Mouse (Mus musculus): ENCODE data around the gene Pes1. TPM values are rescaled to one million over a fixed set of nuclear protein-coding genes. Genes with fewer than 3 reads are reported as not detected.
A peak's percentile ranks its signal among the peaks of the same experiment; 100 is the strongest.

Pes1 gene
- polyA plus RNA-seq (2015; fragmentation: Nextera tagmentation; extraction: Ambion mirVana), result 55.2 and 57.5 TPM in 2 replicates

DNA sequence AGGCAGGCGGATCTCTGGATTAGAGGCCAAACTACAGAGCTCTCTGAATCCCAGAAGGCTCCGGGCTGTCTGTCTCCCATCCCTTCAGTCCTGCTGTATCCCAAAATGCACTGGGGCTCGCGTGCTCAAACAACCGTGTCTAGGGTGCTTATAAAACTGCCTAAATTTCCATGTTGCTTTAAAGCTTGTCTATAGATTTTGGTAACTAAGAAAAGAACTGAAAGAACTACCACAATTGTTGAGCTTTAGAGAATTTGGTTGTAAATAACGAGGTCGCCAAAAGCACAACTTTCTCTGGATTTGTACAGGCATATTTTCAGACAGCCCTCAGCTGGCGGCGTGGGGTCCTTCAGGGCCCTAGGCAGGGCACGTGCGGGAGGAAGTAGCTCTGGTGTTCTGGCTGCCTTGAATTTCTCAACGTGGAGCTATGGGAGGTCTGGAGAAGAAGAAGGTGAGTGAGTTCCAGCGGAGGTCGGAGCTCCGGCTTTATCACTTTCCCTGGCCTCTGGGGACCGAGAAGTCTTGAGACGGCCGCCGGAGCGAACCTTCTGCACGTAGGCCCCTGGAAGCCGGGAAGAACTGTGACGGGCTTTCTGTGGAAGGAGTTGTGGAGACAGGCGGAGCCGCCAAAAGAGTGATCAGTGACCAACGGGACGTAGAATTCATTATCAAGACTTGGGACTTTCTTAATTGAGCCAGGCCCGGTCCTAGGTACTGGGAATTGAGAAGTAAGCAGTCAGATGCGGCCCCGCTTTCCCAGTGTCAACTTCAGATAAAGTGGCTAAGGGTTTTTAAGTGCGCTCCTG lies at the start of gene Pes1:
Gene Pes1, plus strand, starts transcription at position 366 of the 806 bp plus-strand sequence.
- ATAC-seq (ENCODE audit: low FRiP score, low read depth), result peak; percentile 94
- Histone ChIP-seq H3K4me2 (peak within 1 kb of the TSS; percentile 88), H3K27me3 (no peaks in the 10 kb centered on the region), H3K27ac (replicated peaks) (peak within 1 kb of the TSS; percentile 76), H3K36me3 (peaks cover 4% of the 10 kb centered on the region; the same call in 1 of the 2 replicates), H3K9ac (peak within 1 kb of the TSS; percentile 82), H3K4me3 (peak within 1 kb of the TSS; percentile 95), H3K4me1 (replicated peaks) (peaks cover 25% of the 10 kb centered on the region), H3K9me3 (no peaks in the 10 kb centered on the region)
- under 1% methylated on average over 31 of the region's 31 CpGs for WGBS

DNA sequence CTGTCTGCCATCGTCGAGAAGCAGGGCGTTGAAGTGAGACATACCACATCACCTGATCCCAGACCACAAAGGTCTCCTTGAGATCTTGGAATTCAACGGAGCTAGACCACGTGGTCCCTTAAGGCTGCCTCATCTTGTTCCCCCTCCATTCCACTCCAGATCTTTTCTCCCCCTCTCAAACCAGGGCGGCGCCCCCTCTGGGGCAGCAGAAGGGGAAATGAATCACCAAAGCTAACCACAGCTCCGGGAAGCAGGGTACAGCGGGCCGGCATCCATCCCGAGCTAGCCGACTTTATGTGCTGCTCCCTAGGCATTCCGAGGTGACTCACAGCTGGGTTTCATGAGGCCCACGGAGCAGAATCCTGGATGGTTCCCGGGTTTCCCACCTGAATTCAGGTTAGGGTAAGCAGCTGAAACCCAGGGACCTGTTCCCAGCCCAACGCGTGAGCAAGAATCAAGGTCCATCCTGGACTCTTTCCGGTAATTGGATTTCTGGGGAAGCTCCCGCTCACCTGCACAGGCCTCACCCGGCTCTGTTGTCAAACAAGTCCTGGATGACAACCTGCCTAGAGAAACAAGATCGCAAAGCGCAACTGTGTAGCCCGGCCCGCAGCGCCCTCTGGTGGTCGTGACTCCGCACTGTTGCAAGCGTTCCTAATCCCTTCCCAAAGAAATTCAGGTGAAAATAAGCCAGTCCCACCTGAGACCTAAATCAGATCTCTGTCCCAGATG lies 49.5 kb upstream of the Pes1 start, which contains the start of gene Slc35e4:
Gene Slc35e4, minus strand, starts transcription at position 556 of the 732 bp plus-strand sequence.
- ATAC-seq (ENCODE audit: low FRiP score, low read depth), result peak; percentile 77

DNA sequence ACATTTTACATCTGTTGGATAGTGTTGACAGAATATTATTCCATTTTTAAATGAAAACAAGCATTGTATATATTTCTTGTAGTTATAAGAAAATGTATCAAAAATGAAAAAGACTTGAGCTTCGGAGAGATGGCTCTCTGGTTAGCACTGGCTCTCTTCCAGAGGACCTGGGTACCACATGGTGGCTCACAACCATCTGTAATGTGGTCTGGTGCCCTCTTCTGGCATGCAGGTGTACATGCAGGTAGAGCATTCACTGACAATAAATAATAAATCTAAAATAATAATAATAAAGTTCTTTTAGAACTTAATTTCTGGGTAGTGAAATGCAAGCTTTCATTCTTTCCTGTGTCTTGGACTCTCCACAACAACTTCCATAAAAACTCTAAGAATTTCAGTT lies 45.0 kb upstream of the Pes1 start:
- H3K36me3 ChIP-seq, result peaks cover 6% of the 10 kb centered on the region; the same call in 1 of the 2 replicates
- peaks cover 11% of the 10 kb centered on the region; the same call in 1 of the 2 replicates for H3K4me1 ChIP-seq (replicated peaks)
- no peak for ATAC-seq (ENCODE audit: low FRiP score, low read depth)
- H3K27me3 ChIP-seq, result no peaks in the 10 kb centered on the region
- no peaks in the 10 kb centered on the region for H3K9me3 ChIP-seq
- 65% methylated on average over 1 of the region's 1 CpGs for WGBS
- H3K27ac ChIP-seq (replicated peaks), result no peak overlapping the region
- no peak overlapping the region for H3K9ac ChIP-seq
- no peak overlapping the region for H3K4me2 ChIP-seq
- no peak overlapping the region for H3K4me3 ChIP-seq

More for the DNA sequence above, 49.5 kb upstream of the Pes1 start, which contains the start of gene Slc35e4:
- H3K9me3 ChIP-seq, result no peaks in the 10 kb centered on the region
- no peaks in the 10 kb centered on the region for H3K27me3 ChIP-seq
- H3K4me2 ChIP-seq, result peak within 1 kb of the TSS; percentile 74
- H3K9ac ChIP-seq, result peak within 1 kb of the TSS; percentile 53
- peaks cover 47% of the 10 kb centered on the region for H3K4me1 ChIP-seq (replicated peaks)
- peak within 1 kb of the TSS; percentile 54 for H3K4me3 ChIP-seq
- under 1% methylated on average over 28 of the region's 28 CpGs for WGBS
- H3K27ac ChIP-seq (replicated peaks), result peak within 1 kb of the TSS; percentile 72
- H3K36me3 ChIP-seq, result no peaks in the 10 kb centered on the region

DNA sequence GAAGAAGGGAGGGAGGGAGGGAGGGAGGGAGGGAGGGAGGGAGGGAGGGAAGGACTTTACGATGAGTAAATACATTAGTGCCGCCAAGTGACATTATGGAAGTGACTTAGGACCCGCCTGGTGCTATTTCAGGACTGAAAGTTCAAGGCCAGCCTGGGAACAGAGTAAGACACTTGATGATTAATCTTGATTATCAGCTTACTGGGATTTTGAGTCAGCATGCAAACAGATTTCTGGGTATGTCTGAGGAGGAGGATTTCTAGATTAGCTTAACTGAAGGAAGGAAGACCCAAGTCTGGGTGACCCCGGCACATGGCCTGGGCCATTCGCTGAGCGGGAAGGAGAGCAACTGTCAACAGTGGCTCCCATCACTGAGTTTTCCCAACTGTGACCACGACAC lies 43.3 kb upstream of the Pes1 start:
- Histone ChIP-seq H3K4me3 (no peak overlapping the region), H3K27me3 (no peaks in the 10 kb centered on the region), H3K4me2 (no peak overlapping the region), H3K9ac (no peak overlapping the region), H3K9me3 (no peaks in the 10 kb centered on the region), H3K36me3 (peaks cover 13% of the 10 kb centered on the region; the same call in 1 of the 2 replicates), H3K4me1 (replicated peaks) (0 out of 2 replicates have a peak, but pooled peaks cover 3% of the 10 kb centered on the region), H3K27ac (replicated peaks) (no peak overlapping the region)
- WGBS, result 95% methylated on average over 7 of the region's 7 CpGs
- no peak for ATAC-seq (ENCODE audit: low FRiP score, low read depth)

DNA sequence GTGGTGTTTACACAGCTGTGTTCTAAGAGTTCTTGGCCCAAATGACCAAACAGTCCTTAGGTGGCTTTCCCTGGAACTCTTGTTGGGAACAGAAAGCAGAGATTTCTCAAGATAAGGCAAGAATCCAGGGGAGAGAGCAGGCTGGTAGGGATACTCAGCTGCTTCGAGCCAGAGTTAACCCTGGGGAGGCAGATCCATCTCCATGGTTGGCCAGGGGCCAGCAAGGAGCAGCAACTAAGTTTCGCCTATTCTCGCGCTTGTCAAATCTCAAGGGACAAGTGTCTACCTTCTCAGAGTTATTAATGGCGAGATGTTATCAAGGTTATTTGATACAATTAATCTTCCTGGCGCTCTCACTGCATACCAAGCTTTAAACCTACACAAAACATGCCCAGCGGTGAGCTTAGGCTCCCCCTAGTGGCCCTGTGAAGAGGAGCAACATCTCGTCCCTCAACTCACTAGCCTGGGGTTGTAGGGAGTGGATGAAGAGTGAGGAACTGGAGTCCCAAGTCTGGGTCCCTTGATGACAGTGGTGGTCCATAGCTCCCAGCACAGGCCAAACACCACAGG lies 42.4 kb upstream of the Pes1 start:
- no peaks in the 10 kb centered on the region for H3K9me3 ChIP-seq
- H3K4me3 ChIP-seq, result no peak overlapping the region
- 0 out of 2 replicates have a peak, but pooled peaks cover 3% of the 10 kb centered on the region for H3K4me1 ChIP-seq (replicated peaks)
- WGBS, result 22% methylated on average over 8 of the region's 8 CpGs
- no peak overlapping the region for H3K9ac ChIP-seq
- no peaks in the 10 kb centered on the region for H3K27me3 ChIP-seq
- H3K36me3 ChIP-seq, result peaks cover 13% of the 10 kb centered on the region; the same call in 1 of the 2 replicates
- no peak overlapping the region for H3K27ac ChIP-seq (replicated peaks)
- H3K4me2 ChIP-seq, result no peak overlapping the region
- ATAC-seq (ENCODE audit: low FRiP score, low read depth), result no peak

DNA sequence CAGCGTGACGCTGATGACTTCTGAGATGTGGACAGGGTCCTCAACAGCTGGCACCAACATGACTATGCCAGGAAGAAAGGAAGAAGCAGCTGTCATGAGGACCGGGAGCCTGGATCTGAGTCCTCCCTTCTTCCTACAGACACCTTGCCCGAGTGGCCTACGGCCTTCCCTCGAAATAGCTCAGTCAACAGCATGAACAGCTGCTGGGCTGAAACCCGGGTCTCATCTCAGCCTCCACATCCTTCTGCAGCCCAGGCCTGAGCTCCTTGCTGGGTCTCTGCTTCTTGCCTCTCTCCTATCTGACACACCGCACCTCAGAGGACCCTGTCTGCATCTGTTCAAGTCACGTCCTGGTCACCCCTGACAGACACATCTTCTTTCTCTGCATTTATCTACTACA lies 41.7 kb upstream of the Pes1 start:
- Histone ChIP-seq H3K36me3 (peaks cover 18% of the 10 kb centered on the region; the same call in 1 of the 2 replicates), H3K9me3 (no peaks in the 10 kb centered on the region), H3K4me3 (no peak overlapping the region), H3K9ac (no peak overlapping the region), H3K4me1 (replicated peaks) (0 out of 2 replicates have a peak, but pooled peaks cover 3% of the 10 kb centered on the region), H3K27ac (replicated peaks) (no peak overlapping the region), H3K4me2 (no peak overlapping the region), H3K27me3 (no peaks in the 10 kb centered on the region)
- 95% methylated on average over 9 of the region's 9 CpGs for WGBS
- ATAC-seq (ENCODE audit: low FRiP score, low read depth), result no peak

DNA sequence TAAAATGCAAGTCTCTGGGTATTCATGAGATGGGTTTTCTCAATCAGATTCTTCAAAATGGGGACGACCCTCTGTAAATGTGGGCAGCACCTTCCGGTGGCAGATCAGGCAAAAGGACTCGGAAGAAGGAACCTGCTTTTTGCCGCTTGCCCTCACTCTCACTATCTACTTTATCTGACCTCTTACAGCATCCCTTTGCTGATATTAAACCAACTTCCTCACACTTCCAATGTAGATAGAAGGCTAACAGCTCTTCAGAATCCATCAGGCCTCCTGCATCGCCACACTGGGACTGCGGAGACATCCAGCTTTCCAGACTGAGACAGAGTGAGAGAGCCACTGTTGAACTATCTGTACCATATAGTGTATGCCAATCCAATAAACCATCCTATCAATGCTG lies 41.0 kb upstream of the Pes1 start:
- H3K9ac ChIP-seq, result no peak overlapping the region
- H3K4me1 ChIP-seq (replicated peaks), result 0 out of 2 replicates have a peak, but pooled peaks cover 3% of the 10 kb centered on the region
- H3K27me3 ChIP-seq, result no peaks in the 10 kb centered on the region
- peaks cover 18% of the 10 kb centered on the region; the same call in 1 of the 2 replicates for H3K36me3 ChIP-seq
- no peak overlapping the region for H3K27ac ChIP-seq (replicated peaks)
- 97% methylated on average over 6 of the region's 6 CpGs for WGBS
- H3K4me2 ChIP-seq, result no peak overlapping the region
- H3K4me3 ChIP-seq, result no peak overlapping the region
- ATAC-seq (ENCODE audit: low FRiP score, low read depth), result no peak
- no peaks in the 10 kb centered on the region for H3K9me3 ChIP-seq

DNA sequence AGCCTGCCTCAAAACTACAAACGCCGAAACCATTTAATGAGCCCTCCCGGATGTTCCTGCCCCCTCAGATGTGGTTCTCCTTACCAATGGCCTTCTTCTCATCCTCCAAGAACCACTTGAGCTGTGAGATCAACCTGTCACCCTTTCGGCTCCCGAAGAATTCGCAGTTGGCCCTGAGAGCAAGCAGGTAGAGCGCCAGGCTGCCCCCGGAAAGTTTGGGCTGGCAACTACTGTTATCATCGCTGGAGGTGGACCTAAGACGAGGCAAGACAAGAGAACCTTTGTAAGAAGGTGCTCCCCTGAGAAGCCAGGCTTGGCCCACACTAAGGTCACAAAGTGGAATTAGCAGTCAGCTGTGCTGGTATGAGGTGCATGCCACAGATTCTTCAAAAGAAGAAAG lies 37.9 kb upstream of the Pes1 start:
- H3K4me1 ChIP-seq (replicated peaks), result peaks cover 6% of the 10 kb centered on the region
- H3K36me3 ChIP-seq, result peaks cover 18% of the 10 kb centered on the region; the same call in 1 of the 2 replicates
- no peak overlapping the region for H3K4me2 ChIP-seq
- no peaks in the 10 kb centered on the region for H3K27me3 ChIP-seq
- no peak overlapping the region for H3K9ac ChIP-seq
- 95% methylated on average over 10 of the region's 10 CpGs for WGBS
- no peak for ATAC-seq (ENCODE audit: low FRiP score, low read depth)
- no peak overlapping the region for H3K27ac ChIP-seq (replicated peaks)
- no peak overlapping the region for H3K4me3 ChIP-seq
- H3K9me3 ChIP-seq, result no peaks in the 10 kb centered on the region

DNA sequence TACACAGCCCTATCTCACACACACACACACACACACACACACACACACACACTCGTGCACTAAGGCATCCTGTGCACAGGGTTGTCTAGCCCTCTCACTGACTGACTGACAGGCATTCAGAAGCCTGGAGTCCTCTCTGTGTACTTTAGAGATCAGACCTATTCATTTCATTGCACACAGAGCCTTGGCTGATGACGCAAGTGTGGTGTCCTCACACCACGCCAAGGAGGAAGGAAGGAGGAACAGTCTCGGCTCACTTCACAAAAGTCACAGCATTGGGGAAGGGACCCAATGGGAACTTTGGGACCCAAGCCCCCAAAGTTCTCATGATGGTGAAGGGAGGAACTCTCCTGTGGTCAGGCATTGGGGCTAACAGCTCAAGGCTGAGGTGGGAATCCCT lies 33.8 kb upstream of the Pes1 start:
- H3K9me3 ChIP-seq, result no peaks in the 10 kb centered on the region
- no peak overlapping the region for H3K4me2 ChIP-seq
- H3K27me3 ChIP-seq, result no peaks in the 10 kb centered on the region
- H3K27ac ChIP-seq (replicated peaks), result no peak overlapping the region
- H3K4me1 ChIP-seq (replicated peaks), result peaks cover 15% of the 10 kb centered on the region
- 0 out of 2 replicates have a peak, but pooled peaks cover 5% of the 10 kb centered on the region for H3K36me3 ChIP-seq
- no peak overlapping the region for H3K4me3 ChIP-seq
- H3K9ac ChIP-seq, result no peak overlapping the region
- ATAC-seq (ENCODE audit: low FRiP score, low read depth), result no peak
- WGBS, result 82% methylated on average over 4 of the region's 4 CpGs

DNA sequence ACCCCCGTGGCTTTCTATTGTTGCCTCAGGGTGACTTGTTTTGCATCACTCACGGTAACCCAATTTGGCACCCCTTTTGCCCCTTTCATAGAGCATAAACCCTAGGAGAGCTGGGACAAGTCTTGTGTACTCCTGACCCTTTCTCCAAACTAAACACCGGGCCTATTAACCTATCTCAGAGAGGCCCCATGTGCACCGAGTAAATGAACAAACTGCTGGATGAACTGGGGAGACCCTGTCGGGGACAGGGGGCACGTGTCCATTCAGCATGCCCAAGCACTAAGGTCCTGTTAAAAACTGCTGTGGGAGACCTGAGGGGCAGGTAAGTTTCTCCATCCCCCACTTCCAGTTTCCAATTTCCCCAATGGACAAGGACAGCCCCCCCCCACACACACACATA lies 32.8 kb upstream of the Pes1 start:
- Histone ChIP-seq H3K36me3 (0 out of 2 replicates have a peak, but pooled peaks cover 5% of the 10 kb centered on the region), H3K27ac (replicated peaks) (no peak overlapping the region), H3K4me3 (peak overlapping the region; percentile 41), H3K4me1 (replicated peaks) (peaks cover 15% of the 10 kb centered on the region), H3K9me3 (no peaks in the 10 kb centered on the region), H3K9ac (no peak overlapping the region), H3K4me2 (peak overlapping the region; percentile 86), H3K27me3 (no peaks in the 10 kb centered on the region)
- WGBS, result 30% methylated on average over 6 of the region's 6 CpGs
- no peak for ATAC-seq (ENCODE audit: low FRiP score, low read depth)

DNA sequence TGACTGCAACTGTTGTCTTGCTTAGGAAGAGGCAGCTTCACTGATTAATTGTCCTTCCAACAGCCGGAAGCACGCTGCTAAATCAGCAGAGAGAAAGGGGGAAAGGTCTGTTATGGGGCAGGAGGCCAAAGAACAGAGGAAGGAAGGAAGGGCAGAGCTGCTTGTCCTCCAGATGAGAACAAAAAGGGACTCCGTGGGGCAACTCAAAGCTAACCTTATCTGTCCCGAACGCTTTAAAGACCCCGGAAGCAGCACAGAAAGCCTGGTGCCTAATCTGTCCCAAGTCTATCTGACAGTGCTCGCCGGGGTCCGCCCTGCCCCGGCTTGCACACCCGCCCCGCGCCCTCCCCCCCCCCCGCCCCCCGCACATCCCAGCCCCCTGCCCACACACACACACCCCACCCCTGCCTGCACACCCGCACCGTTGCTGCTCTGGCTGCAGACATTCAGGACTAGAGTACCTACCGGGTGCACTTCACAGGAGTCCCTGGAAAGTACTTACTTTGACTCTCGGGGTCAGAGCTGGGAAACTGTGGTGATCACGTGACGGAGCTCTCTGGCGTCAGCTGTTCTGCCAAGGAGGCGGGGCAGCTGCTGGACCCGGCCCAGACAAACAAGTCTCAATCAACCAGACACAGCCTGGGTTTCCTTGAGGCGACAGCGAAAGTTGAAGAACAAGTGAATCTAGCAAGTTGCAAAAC lies 32.1 kb upstream of the Pes1 start, which contains the start of gene Tcn2:
Gene Tcn2, minus strand, starts transcription at position 649 of the 701 bp plus-strand sequence.
- Histone ChIP-seq H3K4me2 (peak within 1 kb of the TSS; percentile 86), H3K9ac (peak within 1 kb of the TSS; percentile 44), H3K27me3 (no peaks in the 10 kb centered on the region), H3K9me3 (no peaks in the 10 kb centered on the region), H3K4me1 (replicated peaks) (peaks cover 15% of the 10 kb centered on the region), H3K27ac (replicated peaks) (no peak within 1 kb of the TSS; the same call in 1 of the 2 replicates), H3K36me3 (0 out of 2 replicates have a peak, but pooled peaks cover 3% of the 10 kb centered on the region), H3K4me3 (peak within 1 kb of the TSS; percentile 41)
- under 1% methylated on average over 20 of the region's 26 CpGs for WGBS
- peak; percentile 71 for ATAC-seq (ENCODE audit: low FRiP score, low read depth)
